Comparison of ENCODE assay signal across 8 mouse cellular contexts in genomic region chr10:44268145-44268860, GRCm38 (mm10). TPM values are rescaled to one million over a fixed set of nuclear protein-coding genes. Genes with fewer than 3 reads are reported as not detected.
DNase-seq lines count a peak whose midpoint lies in the region; ATAC-seq and TF ChIP-seq lines count a peak whose summit lies in the region.

Gene Atg5 (plus strand): TSS chr10:44268358.

- H3K4me1 ChIP-seq in hindbrain, embryonic 10.5 days (replicated peaks) = peaks cover 36% of the 10 kb centered on the region
- peaks cover 12% of the 10 kb centered on the region; the same call in 1 of the 2 replicates for H3K4me1 ChIP-seq in lung, postnatal 0 days (ENCODE audit: insufficient read depth, low read depth, low read length)

- peaks cover 12% of the 10 kb centered on the region for H3K36me3 ChIP-seq in hindbrain, embryonic 10.5 days
- no peaks in the 10 kb centered on the region for H3K36me3 ChIP-seq in lung, postnatal 0 days (ENCODE audit: insufficient read depth, low read length)

- peak within 1 kb of the TSS; percentile 68 for H3K9ac ChIP-seq in lung, postnatal 0 days (replicated peaks; ENCODE audit: low read depth)

- no peaks in the 10 kb centered on the region for H3K27me3 ChIP-seq in hindbrain, embryonic 10.5 days (ENCODE audit: insufficient read depth, poor library complexity, severe bottlenecking)
- no peaks in the 10 kb centered on the region for H3K27me3 ChIP-seq in lung, postnatal 0 days (replicated peaks; ENCODE audit: insufficient read depth, low read length)

- peak; percentile 95 for ATAC-seq in frontal cortex, adult (ENCODE audit: low TSS enrichment)
- ATAC-seq in lung, postnatal 0 days = peak; percentile 98

- TF ChIP-seq CTCF in lung, postnatal 0 days (IDR thresholded peaks at IDR 0.05) = peak; percentile 66

- peak within 1 kb of the TSS; percentile 94 for H3K4me3 ChIP-seq in hindbrain, embryonic 10.5 days
- H3K4me3 ChIP-seq in lung, postnatal 0 days (ENCODE audit: low read depth, low read length) = peak within 1 kb of the TSS; percentile 68

- no peaks in the 10 kb centered on the region for H3K9me3 ChIP-seq in hindbrain, embryonic 10.5 days
- H3K9me3 ChIP-seq in lung, postnatal 0 days (ENCODE audit: low read length) = no peaks in the 10 kb centered on the region

- WGBS in hindbrain, embryonic 10.5 days = under 1% methylated on average over 63 of the region's 63 CpGs
- under 1% methylated on average over 63 of the region's 63 CpGs for WGBS in lung, postnatal 0 days

- TF ChIP-seq EP300 in lung, postnatal 0 days (IDR thresholded peaks at IDR 0.05) = no peak

- peak within 1 kb of the TSS; percentile 97 for H3K27ac ChIP-seq in hindbrain, embryonic 10.5 days
- H3K27ac ChIP-seq in lung, postnatal 0 days (ENCODE audit: low read length) = peak within 1 kb of the TSS; percentile 91

- peak; percentile 100 for DNase-seq in MN1 (ENCODE audit: low spot score)
- DNase-seq in cerebellum, adult 9-10 months = peak; percentile 97
- peak; percentile 99 for DNase-seq in hindbrain, embryonic 10.5 days (ENCODE audit: low spot score)
- DNase-seq in layer of hippocampus, adult 9-11 months = peak; percentile 98
- peak; percentile 99 for DNase-seq in lung, postnatal 0 days (ENCODE audit: low spot score)
- peak; percentile 99 for DNase-seq in ovary, postnatal 14 days (ENCODE audit: low spot score)
- peak; percentile 97 for DNase-seq in thymus, postnatal 14 days

- H3K4me2 ChIP-seq in lung, postnatal 0 days (replicated peaks; ENCODE audit: low read depth, low read length) = peak within 1 kb of the TSS; percentile 79

RNA-seq across cellular contexts. Expression of gene Atg5, which starts in this region (rescaled TPM):
- 52.5 and 61.5 TPM in 2 replicates for polyA plus RNA-seq in hindbrain, embryonic 10.5 days (2016; fragmentation: Nextera tagmentation; extraction: Ambion mirVana)
- 39.2 and 40.4 TPM in 2 replicates for polyA plus RNA-seq in lung, postnatal 0 days (2015; fragmentation: Nextera tagmentation; extraction: Ambion mirVana)

Comparison
In these comparisons a context has a peak if more than half of its experiments do, and no peak if none do; other contexts are left out.
1. Peak in every context shown above with its lines: DNase-seq, ATAC-seq, H3K4me3 ChIP-seq and H3K27ac ChIP-seq.